Mouse (Mus musculus): Measurements from ENCODE around the gene Zbtb9.

DNA sequence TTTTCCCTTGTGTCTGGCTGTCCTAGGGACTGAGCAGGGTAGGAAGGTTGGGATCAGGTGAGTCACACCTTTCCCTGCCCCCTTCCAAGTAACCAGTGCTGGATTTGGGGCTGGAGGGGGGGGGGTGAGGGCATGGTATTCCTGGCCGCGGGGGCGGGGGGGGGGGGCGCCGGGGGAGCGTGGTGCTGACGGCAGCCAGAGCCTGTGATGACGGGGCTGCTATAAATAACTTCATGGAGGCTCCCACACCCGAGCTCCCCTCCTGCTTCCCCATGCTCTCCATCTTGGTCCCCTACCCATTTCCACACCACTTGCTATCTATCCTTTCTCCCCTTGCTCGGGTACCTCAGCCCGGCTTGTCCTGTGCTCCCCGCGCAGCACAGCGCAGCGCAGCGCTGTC lies 19.2 kb upstream of the Zbtb9 start:
- TF ChIP-seq EP300 (IDR thresholded peaks at IDR 0.05; ENCODE audit: low read depth) (no peak), CTCF (IDR thresholded peaks at IDR 0.05; ENCODE audit: low read depth) (no peak)

Measured in liver, embryonic 14.5 days (tissue).